Mouse (Mus musculus) olfactory bulb, adult 2 months (tissue): ENCODE data around the gene Bag2.

ENCODE experiments used
- CTCF ChIP-seq: fragments of 200-500 bp; IDR thresholded peaks from 2 replicates; pipeline ENCODE4 v1.5.1; 2012; ENCODE audit warnings: low read depth, mild to moderate bottlenecking, low read length, moderate library complexity; ENCODE audit not compliant: insufficient read depth
- POLR2A ChIP-seq: fragments of 200-500 bp; IDR thresholded peaks from 2 replicates; pipeline ENCODE4 v1.6.1; 2012; ENCODE audit warnings: mild to moderate bottlenecking, low read depth, low read length, moderate library complexity; ENCODE audit not compliant: insufficient read depth

DNA sequence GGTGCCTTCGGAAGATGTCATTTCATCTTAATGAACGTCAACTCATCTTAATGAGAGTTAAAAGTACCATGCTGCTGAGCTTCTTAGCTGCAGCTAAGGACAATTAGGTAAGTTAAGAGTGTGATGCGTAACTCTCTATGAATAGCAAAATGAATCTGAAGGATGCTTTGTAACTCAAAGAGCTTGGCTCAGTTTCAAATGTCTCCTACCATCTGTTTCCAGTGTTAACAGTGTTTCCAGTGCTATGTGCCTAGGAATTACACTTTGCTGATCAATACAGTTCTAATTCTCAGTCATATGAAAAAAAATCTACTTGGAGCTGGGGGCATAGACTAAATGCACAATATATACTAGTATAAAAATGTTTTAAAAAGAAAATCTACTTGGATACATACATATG is 56.4 kb downstream of the Bag2 start:
- TF ChIP-seq CTCF (no peak), POLR2A (no peak)
